Mouse (Mus musculus): Measurements from ENCODE around the gene Rnf121. TPM values are rescaled to one million over a fixed set of nuclear protein-coding genes. Genes with fewer than 3 reads are reported as not detected.
A peak's percentile ranks its signal among the peaks of the same experiment; 100 is the strongest.
"Not testable (repeated sequence)": the region's sequence is repeated elsewhere in the genome, so short reads cannot be mapped to it uniquely, and the experiment has no call there.

The Rnf121 gene
- total RNA-seq, 1 experiment from 2014 or later: 15.8 TPM

- ATAC-seq (ENCODE audit: extremely low read depth, insufficient number of reproducible peaks, low FRiP score, poor library complexity, severe bottlenecking): peak; percentile 41; the same call in 1 of the 2 replicates
These were observed 11.5 kb upstream of the Rnf121 start for GRCm38 (mm10) chr7:102076714-102077296.

- no peak for ATAC-seq (ENCODE audit: extremely low read depth, insufficient number of reproducible peaks, low FRiP score, poor library complexity, severe bottlenecking)
These were observed 1.1 kb upstream of the Rnf121 start for GRCm38 (mm10) chr7:102066363-102066762.

DNA sequence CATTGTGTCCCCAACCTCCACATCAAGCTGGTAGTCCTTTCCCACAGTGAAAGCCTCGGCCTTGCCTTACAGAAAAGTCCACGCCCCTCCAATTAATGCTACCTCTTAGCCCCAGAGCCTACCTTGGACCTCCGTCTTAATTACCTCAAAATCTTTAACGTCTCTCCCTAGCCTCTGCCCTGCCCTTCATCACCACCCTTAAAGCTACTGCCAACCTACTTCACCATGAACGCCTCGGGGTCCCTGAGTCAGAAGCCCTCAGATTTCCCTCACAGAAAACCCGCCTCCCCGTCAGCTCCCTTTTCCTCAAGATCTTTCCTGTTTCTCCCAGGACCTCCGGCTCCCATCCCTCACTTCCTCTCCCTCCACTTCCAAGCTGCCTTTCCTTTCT is 619 bp downstream of the Rnf121 start:
- ATAC-seq (ENCODE audit: extremely low read depth, insufficient number of reproducible peaks, low FRiP score, poor library complexity, severe bottlenecking): no peak

DNA sequence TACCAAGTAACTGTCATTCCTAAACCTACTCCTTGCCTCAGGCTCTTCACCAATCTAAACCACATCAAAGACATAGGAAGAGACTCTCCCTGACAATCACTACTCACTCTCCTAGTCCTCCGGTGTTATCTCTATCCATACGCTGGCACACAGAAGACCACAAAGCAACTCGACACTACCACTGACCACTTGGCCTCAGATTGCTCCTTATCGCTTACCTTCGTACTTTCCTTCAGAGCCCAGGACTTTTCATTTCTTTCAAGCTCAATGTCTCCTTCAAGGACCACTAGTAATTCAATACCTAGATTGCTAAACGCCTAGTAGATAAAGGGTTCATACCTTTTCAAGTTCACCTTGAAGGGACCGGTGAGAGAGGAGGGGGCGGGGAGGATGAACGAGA is 1.4 kb downstream of the Rnf121 start:
- ATAC-seq (ENCODE audit: extremely low read depth, insufficient number of reproducible peaks, low FRiP score, poor library complexity, severe bottlenecking): no peak

- ATAC-seq (ENCODE audit: extremely low read depth, insufficient number of reproducible peaks, low FRiP score, poor library complexity, severe bottlenecking): no peak
These were observed 3.1 kb downstream of the Rnf121 start for GRCm38 (mm10) chr7:102062203-102062602.

GRCm38 (mm10) chr7:102061353-102061752 is 3.9 kb downstream of the Rnf121 start:
- ATAC-seq (ENCODE audit: extremely low read depth, insufficient number of reproducible peaks, low FRiP score, poor library complexity, severe bottlenecking): no peak

- ATAC-seq (ENCODE audit: extremely low read depth, insufficient number of reproducible peaks, low FRiP score, poor library complexity, severe bottlenecking): not testable (repeated sequence)
These were observed 16.7 kb downstream of the Rnf121 start for GRCm38 (mm10) chr7:102048524-102048923.

DNA sequence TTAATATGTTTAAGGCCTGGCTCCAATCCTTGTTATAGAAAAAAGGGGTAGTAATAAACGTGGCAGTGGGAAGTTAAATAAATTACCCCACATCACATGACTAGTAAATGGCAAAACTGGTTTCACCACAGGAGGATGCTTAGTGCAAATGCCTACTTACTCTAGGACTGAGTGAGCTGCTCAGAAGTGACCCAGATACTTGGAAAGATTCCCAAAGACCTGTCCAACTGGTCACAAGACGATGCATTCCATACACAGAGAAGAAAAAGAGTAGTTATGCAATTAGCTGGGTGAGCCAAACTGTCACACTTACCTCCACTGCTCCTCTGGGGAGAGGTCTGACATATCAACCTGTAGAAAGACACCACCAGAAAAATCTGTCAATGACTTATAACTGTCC is 23.0 kb downstream of the Rnf121 start:
- no peak for ATAC-seq (ENCODE audit: extremely low read depth, insufficient number of reproducible peaks, low FRiP score, poor library complexity, severe bottlenecking)

DNA sequence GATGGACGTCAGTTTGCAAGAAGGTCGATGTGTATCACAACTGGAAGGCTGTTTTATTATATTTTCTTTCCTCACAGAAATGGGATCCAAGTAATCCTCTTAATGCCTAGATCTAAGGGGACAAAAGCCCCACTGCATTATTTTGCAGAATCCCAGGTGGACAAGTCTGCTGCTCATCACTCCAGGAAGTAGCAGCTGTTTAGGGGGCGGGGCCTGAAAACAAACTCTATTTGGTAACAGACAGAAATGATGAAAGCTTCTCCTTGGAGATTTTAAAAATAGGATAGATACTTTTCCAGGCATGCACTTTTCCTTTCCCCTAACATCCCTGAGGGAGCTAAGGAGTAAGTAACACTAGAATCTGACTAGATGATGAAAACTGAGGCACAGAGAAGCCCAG is 28.0 kb downstream of the Rnf121 start:
- no peak for ATAC-seq (ENCODE audit: extremely low read depth, insufficient number of reproducible peaks, low FRiP score, poor library complexity, severe bottlenecking)

DNA sequence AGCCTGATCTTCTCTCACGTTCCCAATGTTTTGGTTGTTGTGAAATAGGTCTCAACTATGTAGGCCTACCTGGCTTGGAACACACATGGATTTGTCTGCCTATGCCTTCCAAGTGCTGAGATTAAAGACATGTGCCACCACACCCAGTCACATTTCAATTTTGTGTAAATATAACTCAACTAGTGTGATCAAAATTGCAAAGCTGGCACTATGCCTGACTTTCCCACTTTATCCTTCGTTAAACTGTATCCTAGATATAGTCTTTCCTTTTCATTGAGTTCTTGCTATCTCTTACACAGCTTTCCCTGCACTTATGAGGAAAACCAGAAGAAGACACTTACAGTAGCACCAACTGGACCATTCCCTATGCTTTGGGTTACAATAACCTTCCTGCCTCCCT is 29.7 kb downstream of the Rnf121 start:
- no peak for ATAC-seq (ENCODE audit: extremely low read depth, insufficient number of reproducible peaks, low FRiP score, poor library complexity, severe bottlenecking)

DNA sequence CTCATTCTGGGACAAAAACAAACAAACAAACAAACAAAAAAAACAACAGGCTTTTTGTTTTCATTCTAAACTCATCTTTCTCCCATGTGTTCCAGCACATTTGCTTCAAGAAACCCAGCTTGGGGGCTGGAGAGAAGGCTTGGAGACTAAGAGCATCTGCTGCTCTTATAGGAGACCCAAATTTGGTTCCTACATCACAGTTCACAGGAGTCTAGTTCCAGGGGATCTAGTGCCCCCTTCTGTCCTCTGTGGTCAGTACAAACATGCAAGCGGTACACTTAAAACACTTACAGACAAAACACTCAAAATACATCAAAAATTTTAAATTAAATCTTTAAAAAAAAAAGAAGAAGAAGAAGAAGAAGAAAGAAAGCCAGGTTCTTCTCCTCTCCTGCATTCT is 30.4 kb downstream of the Rnf121 start:
- ATAC-seq (ENCODE audit: extremely low read depth, insufficient number of reproducible peaks, low FRiP score, poor library complexity, severe bottlenecking): no peak

GRCm38 (mm10) chr7:102025187-102026119 is 39.8 kb downstream of the Rnf121 start:
- no peak for ATAC-seq (ENCODE audit: extremely low read depth, insufficient number of reproducible peaks, low FRiP score, poor library complexity, severe bottlenecking)

- no peak for ATAC-seq (ENCODE audit: extremely low read depth, insufficient number of reproducible peaks, low FRiP score, poor library complexity, severe bottlenecking)
These were observed 41.4 kb downstream of the Rnf121 start for GRCm38 (mm10) chr7:102023821-102024220.

DNA sequence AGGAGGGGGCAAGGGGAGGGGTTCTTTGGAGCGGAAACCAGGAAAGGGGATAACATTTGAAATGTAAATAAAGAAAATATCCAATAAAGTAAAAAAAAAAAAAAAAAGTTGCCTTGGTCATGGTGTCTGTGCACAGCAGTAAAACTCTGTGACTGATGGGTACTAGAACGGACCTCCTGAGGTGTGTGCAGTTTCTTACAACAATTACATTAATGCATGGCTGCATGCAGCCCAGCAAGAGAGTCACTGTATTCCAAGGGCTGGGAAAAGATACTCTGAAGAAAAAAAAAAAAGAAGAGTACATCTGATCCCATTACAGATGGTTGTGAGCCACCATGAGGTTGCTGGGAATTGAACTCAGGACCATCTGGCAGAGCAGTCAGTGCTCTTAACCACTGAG is 44.3 kb downstream of the Rnf121 start:
- ATAC-seq (ENCODE audit: extremely low read depth, insufficient number of reproducible peaks, low FRiP score, poor library complexity, severe bottlenecking): not testable (repeated sequence)

DNA sequence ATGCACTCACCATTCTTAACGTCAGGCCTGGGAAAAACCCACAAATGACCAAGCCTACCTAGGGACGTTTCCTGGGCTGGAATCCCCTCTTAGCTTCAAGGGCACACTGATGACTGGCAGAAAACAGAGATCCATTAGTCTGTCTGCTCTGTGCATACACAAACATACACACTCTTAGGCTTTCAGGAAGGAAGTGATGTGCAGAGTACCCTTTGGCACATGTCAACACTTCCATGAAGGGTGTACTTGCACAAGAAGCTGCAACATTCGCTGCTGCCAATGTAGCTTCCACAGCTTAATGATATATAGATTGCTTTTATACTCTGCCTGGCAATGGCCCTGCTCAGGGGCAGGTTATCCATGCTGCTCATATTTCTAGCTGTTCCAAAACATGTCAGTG is 45.9 kb downstream of the Rnf121 start:
- ATAC-seq (ENCODE audit: extremely low read depth, insufficient number of reproducible peaks, low FRiP score, poor library complexity, severe bottlenecking): peak; percentile 59

GRCm38 (mm10) chr7:102018590-102018989 is 46.7 kb downstream of the Rnf121 start, which contains the start of gene Il18bp:
Gene Il18bp, minus strand, starts transcription at chr7:102018690.
- no peak for ATAC-seq (ENCODE audit: extremely low read depth, insufficient number of reproducible peaks, low FRiP score, poor library complexity, severe bottlenecking)

- no peak for ATAC-seq (ENCODE audit: extremely low read depth, insufficient number of reproducible peaks, low FRiP score, poor library complexity, severe bottlenecking)
These were observed 47.2 kb downstream of the Rnf121 start for GRCm38 (mm10) chr7:102018034-102018433.

DNA sequence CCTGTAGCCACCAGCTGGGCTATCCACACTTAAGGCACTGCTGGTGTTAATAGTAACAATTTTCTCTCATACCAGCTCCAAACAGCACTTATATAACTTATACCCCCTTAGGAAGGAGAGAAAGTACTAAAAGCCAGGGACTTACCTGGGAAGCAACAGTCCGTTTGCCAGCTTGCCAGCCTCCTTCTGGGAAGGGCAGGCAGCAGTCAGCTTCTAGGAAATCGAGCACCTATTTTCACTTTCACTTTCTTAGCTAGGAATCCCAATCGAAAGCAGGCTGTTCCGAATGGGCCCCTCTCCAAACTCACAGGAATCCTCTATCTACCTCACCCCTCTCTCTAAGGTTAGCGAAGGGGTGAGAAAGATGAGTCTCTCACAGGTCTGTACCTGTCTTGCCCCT is 47.8 kb downstream of the Rnf121 start:
- ATAC-seq (ENCODE audit: extremely low read depth, insufficient number of reproducible peaks, low FRiP score, poor library complexity, severe bottlenecking): no peak

- no peak for ATAC-seq (ENCODE audit: extremely low read depth, insufficient number of reproducible peaks, low FRiP score, poor library complexity, severe bottlenecking)
These were observed 48.3 kb downstream of the Rnf121 start for GRCm38 (mm10) chr7:102016936-102017335.

- no peak for ATAC-seq (ENCODE audit: extremely low read depth, insufficient number of reproducible peaks, low FRiP score, poor library complexity, severe bottlenecking)
These were observed 50.3 kb downstream of the Rnf121 start for GRCm38 (mm10) chr7:102014995-102015394.
